Comparison of ENCODE assay signal across 7 mouse cellular contexts in genomic region chr3:152395350-152396277, GRCm38 (mm10). TPM values are rescaled to one million over a fixed set of nuclear protein-coding genes. Genes with fewer than 3 reads are reported as not detected.
DNase-seq lines count a peak whose midpoint lies in the region; ATAC-seq and TF ChIP-seq lines count a peak whose summit lies in the region.

Gene Zzz3, plus strand, starts transcription at chr3:152395473.

- TF ChIP-seq POLR2A in kidney, adult 2 months (IDR thresholded peaks at IDR 0.05; ENCODE audit: low read depth, low read length): no peak
- TF ChIP-seq POLR2A in spleen, adult 2 months (IDR thresholded peaks at IDR 0.05; ENCODE audit: low read depth, low read length): no peak

- H3K4me1 ChIP-seq in embryonic facial prominence, embryonic 12.5 days: peaks cover 16% of the 10 kb centered on the region
- peaks cover 22% of the 10 kb centered on the region for H3K4me1 ChIP-seq in kidney, adult 2 months (ENCODE audit: control insufficient read depth, insufficient read depth, low read length)
- H3K4me1 ChIP-seq in limb, embryonic 12.5 days (replicated peaks): peaks cover 25% of the 10 kb centered on the region
- peaks cover 26% of the 10 kb centered on the region for H3K4me1 ChIP-seq in midbrain, embryonic 15.5 days
- H3K4me1 ChIP-seq in spleen, adult 2 months (ENCODE audit: control insufficient read depth, insufficient read depth, insufficient read length): no peaks in the 10 kb centered on the region

- peak; percentile 59 for TF ChIP-seq CTCF in kidney, adult 2 months (conservative IDR thresholded peaks at IDR 0.05; ENCODE audit: insufficient read depth, insufficient read length, low read depth, low read length)
- peak; percentile 84 for TF ChIP-seq CTCF in spleen, adult 2 months (IDR thresholded peaks at IDR 0.05; ENCODE audit: extremely low read depth, insufficient read depth, insufficient read length, insufficient replicate concordance)

- H3K27me3 ChIP-seq in embryonic facial prominence, embryonic 12.5 days: no peaks in the 10 kb centered on the region
- no peaks in the 10 kb centered on the region for H3K27me3 ChIP-seq in kidney, adult 2 months (replicated peaks; ENCODE audit: control insufficient read depth, insufficient read depth, low read length)
- no peaks in the 10 kb centered on the region for H3K27me3 ChIP-seq in limb, embryonic 12.5 days
- H3K27me3 ChIP-seq in midbrain, embryonic 15.5 days (replicated peaks): no peaks in the 10 kb centered on the region
- no peaks in the 10 kb centered on the region for H3K27me3 ChIP-seq in spleen, adult 2 months (ENCODE audit: control insufficient read depth, insufficient read depth, low read length)

- H3K27ac ChIP-seq in embryonic facial prominence, embryonic 12.5 days: peak within 1 kb of the TSS; percentile 99
- H3K27ac ChIP-seq in kidney, adult 2 months (ENCODE audit: insufficient read depth, low read depth, low read length): peak within 1 kb of the TSS; percentile 100
- H3K27ac ChIP-seq in limb, embryonic 12.5 days: peak within 1 kb of the TSS; percentile 98
- peak within 1 kb of the TSS; percentile 100 for H3K27ac ChIP-seq in midbrain, embryonic 15.5 days
- H3K27ac ChIP-seq in spleen, adult 2 months (ENCODE audit: insufficient read depth, low read length): peak within 1 kb of the TSS; percentile 100

- H3K4me3 ChIP-seq in embryonic facial prominence, embryonic 12.5 days: peak within 1 kb of the TSS; percentile 67
- peak within 1 kb of the TSS; percentile 95 for H3K4me3 ChIP-seq in kidney, adult 2 months (ENCODE audit: insufficient read depth, low read depth, low read length)
- peak within 1 kb of the TSS; percentile 73 for H3K4me3 ChIP-seq in limb, embryonic 12.5 days (replicated peaks)
- H3K4me3 ChIP-seq in midbrain, embryonic 15.5 days: peak within 1 kb of the TSS; percentile 85
- peak within 1 kb of the TSS; percentile 100 for H3K4me3 ChIP-seq in spleen, adult 2 months (ENCODE audit: extremely low read depth, insufficient read depth, insufficient read length)

- DNase-seq in adrenal gland, postnatal 25 days: peak; percentile 93
- DNase-seq in heart, adult 18-20 months: peak; percentile 88 to 94
- peak; percentile 96 for DNase-seq in kidney, adult 2 months
- DNase-seq in spleen, adult 2 months (ENCODE audit: low read depth in 1 of 2, low spot score in 2 of 2): peak; percentile 72 to 86

- WGBS in embryonic facial prominence, embryonic 12.5 days: under 1% methylated on average over 97 of the region's 108 CpGs
- 2% methylated on average over 100 of the region's 108 CpGs for WGBS in kidney, adult 2 months
- WGBS in limb, embryonic 12.5 days: under 1% methylated on average over 70 of the region's 108 CpGs
- WGBS in midbrain, embryonic 15.5 days: under 1% methylated on average over 73 of the region's 108 CpGs
- under 1% methylated on average over 81 of the region's 108 CpGs for WGBS in spleen, adult 2 months

- ATAC-seq in embryonic facial prominence, embryonic 12.5 days (ENCODE audit: insufficient number of reproducible peaks, insufficient read depth, low FRiP score, low TSS enrichment): peak; percentile 93
- ATAC-seq in limb, embryonic 12.5 days (ENCODE audit: insufficient number of reproducible peaks, insufficient read depth, low FRiP score, low TSS enrichment, low read depth): peak; percentile 91
- peak; percentile 95 for ATAC-seq in midbrain, embryonic 15.5 days (replicated peaks)

- H3K9me3 ChIP-seq in embryonic facial prominence, embryonic 12.5 days: no peaks in the 10 kb centered on the region
- no peaks in the 10 kb centered on the region for H3K9me3 ChIP-seq in limb, embryonic 12.5 days
- H3K9me3 ChIP-seq in midbrain, embryonic 15.5 days: no peaks in the 10 kb centered on the region

- H3K4me2 ChIP-seq in embryonic facial prominence, embryonic 12.5 days (replicated peaks): peak within 1 kb of the TSS; percentile 75
- peak within 1 kb of the TSS; percentile 72 for H3K4me2 ChIP-seq in limb, embryonic 12.5 days
- H3K4me2 ChIP-seq in midbrain, embryonic 15.5 days: peak within 1 kb of the TSS; percentile 70

- H3K36me3 ChIP-seq in embryonic facial prominence, embryonic 12.5 days: no peaks in the 10 kb centered on the region
- peaks cover 2% of the 10 kb centered on the region; the same call in 1 of the 2 replicates for H3K36me3 ChIP-seq in kidney, adult 2 months (ENCODE audit: control insufficient read depth, insufficient read depth, low read length)
- H3K36me3 ChIP-seq in limb, embryonic 12.5 days: peaks cover 27% of the 10 kb centered on the region; the same call in 1 of the 2 replicates
- no peaks in the 10 kb centered on the region; the same call in 1 of the 2 replicates for H3K36me3 ChIP-seq in midbrain, embryonic 15.5 days (replicated peaks)
- H3K36me3 ChIP-seq in spleen, adult 2 months (ENCODE audit: control insufficient read depth, insufficient read depth, low read length): no peaks in the 10 kb centered on the region

- peak within 1 kb of the TSS; percentile 94 for H3K9ac ChIP-seq in embryonic facial prominence, embryonic 12.5 days
- peak within 1 kb of the TSS; percentile 91 for H3K9ac ChIP-seq in limb, embryonic 12.5 days (replicated peaks)
- H3K9ac ChIP-seq in midbrain, embryonic 15.5 days: peak within 1 kb of the TSS; percentile 90

RNA-seq across cellular contexts. Expression of gene Zzz3, which starts in this region (rescaled TPM):
- 37.3 and 45.0 TPM in 2 replicates for total RNA-seq in adrenal gland, postnatal 25 days (2021)
- 55.9 and 58.4 TPM in 2 replicates for polyA plus RNA-seq in embryonic facial prominence, embryonic 12.5 days (2016; fragmentation: Nextera tagmentation; extraction: Ambion mirVana)
- total RNA-seq in heart, adult 18-20 months (2021): 10 to 100 TPM; 20.3 to 23.4 TPM
- polyA plus RNA-seq in kidney, adult 2 months (2012; rRNA removed): 19.1 and 19.5 TPM in 2 replicates
- polyA plus RNA-seq in limb, embryonic 12.5 days (2016; fragmentation: Nextera tagmentation; extraction: Ambion mirVana): 56.2 and 58.1 TPM in 2 replicates
- polyA plus RNA-seq in midbrain, embryonic 15.5 days (2015; fragmentation: Nextera tagmentation; extraction: Ambion mirVana): 31.3 and 32.9 TPM in 2 replicates
- 12.8 and 14.4 TPM in 2 replicates for polyA plus RNA-seq in spleen, adult 2 months (2012; rRNA removed)

Comparison
In these comparisons a context has a peak if more than half of its experiments do, and no peak if none do; other contexts are left out.
1. Peak in every context shown above with its lines: DNase-seq, ATAC-seq, H3K4me3 ChIP-seq and H3K27ac ChIP-seq.